Mouse (Mus musculus) thymus, adult 2 months (tissue): ENCODE data around the gene Gucy2d.

Experiments
- CTCF ChIP-seq: fragments of 200-500 bp; IDR thresholded peaks from 2 replicates; pipeline ENCODE4 v1.5.1; 2012; ENCODE audit warnings: mild to moderate bottlenecking, control low read depth, low read length, moderate library complexity, borderline replicate concordance; ENCODE audit not compliant: control insufficient read depth, poor library complexity, insufficient read depth; ENCODE audit errors: extremely low read depth
- POLR2A ChIP-seq: fragments of 200-500 bp; IDR thresholded peaks from 2 replicates; pipeline ENCODE4 v1.6.1; 2012; ENCODE audit warnings: mild to moderate bottlenecking, low read length, control low read depth, moderate library complexity; ENCODE audit not compliant: control insufficient read depth, poor library complexity, insufficient read depth; ENCODE audit errors: extremely low read depth

- TF ChIP-seq CTCF (peak; percentile 87; the same call in 1 of the 2 replicates), POLR2A (no peak)
These were observed 41.0 kb downstream of the Gucy2d start for GRCm38 (mm10) chr7:98481066-98481734.
